Mouse (Mus musculus): ENCODE measurements around the gene E330021D16Rik. TPM values are rescaled to one million over a fixed set of nuclear protein-coding genes. Genes with fewer than 3 reads are reported as not detected.

Gene E330021D16Rik
- total RNA-seq, 2 experiments from 2014 or later: not detected

DNA sequence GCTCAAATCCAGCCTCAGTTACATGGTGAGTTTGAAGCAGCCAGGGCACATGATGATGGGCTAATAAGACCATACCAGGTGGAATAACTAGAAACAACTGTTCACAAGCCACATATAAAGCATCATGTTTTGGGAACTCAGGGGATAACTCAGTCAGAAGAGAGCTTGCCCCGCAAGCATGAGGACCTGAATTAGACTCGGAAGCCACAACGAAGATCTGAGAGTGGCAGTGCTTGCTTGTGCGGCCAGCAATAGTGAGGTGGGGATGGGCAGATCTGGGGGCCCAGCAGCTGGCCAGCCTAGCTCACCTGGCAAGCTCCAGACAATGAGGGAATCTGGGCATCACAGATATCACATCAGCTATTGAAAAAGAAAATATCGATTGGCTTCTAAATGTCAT lies 7.8 kb upstream of the E330021D16Rik start:
- no peak for ATAC-seq (replicated peaks; ENCODE audit: low FRiP score, low TSS enrichment, poor library complexity, severe bottlenecking)

DNA sequence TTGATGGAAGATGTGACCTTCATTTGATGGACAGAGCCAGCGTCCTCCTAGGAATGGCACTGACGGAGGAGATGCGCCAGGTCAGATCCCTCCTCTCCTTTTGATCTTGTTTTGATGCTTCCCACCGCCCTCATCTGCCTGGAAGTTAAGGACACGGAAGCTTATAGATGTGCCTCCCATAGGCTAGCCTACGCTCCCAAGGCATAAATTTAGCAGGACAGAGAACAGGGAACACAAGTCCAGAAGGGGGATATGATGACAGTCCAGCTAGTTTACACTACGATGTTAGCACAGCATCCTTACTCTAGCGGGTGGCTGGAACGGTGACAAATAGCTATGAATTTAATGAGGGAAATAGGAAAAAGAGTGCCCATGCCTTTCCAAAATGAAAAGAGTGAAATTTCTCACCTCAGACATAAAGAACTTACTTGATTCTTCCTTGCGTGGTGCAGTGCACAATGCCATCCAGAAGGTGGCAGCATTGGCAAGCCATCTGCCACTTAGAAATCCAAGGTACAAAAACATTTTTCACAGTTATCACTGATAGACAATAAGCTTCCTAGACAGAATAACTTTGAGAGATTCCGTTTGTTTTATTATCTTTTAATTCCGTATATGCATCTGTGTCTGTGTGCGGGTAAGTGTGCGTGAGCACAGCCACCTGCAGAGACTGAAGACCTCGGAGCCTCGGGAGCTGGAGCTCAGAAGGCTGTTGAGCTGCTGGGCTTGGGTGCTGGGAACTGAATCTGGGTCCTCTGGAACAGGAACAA lies 6.9 kb upstream of the E330021D16Rik start:
- ATAC-seq (replicated peaks; ENCODE audit: low FRiP score, low TSS enrichment, poor library complexity, severe bottlenecking): peak; percentile 64

DNA sequence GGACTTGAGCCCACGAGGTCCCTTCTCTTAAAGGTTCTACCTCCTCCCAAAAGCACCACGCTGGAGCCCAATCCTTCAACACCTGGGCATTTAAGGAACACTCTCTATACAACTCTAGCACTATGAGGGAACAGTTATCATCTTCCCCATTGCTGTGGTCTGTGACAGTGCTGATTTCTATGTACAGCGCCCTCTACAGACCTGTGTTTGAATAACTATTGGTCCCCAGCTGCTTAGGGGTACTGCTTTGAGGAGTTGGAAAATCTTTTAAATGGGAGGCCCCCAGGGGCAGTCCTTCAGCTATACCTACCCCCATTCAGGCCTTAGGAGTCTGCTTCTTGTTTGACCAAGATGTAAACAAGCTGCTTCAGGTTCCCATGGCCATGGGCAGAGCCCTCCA lies 5.7 kb upstream of the E330021D16Rik start:
- peak; percentile 48 for ATAC-seq (replicated peaks; ENCODE audit: low FRiP score, low TSS enrichment, poor library complexity, severe bottlenecking)

DNA sequence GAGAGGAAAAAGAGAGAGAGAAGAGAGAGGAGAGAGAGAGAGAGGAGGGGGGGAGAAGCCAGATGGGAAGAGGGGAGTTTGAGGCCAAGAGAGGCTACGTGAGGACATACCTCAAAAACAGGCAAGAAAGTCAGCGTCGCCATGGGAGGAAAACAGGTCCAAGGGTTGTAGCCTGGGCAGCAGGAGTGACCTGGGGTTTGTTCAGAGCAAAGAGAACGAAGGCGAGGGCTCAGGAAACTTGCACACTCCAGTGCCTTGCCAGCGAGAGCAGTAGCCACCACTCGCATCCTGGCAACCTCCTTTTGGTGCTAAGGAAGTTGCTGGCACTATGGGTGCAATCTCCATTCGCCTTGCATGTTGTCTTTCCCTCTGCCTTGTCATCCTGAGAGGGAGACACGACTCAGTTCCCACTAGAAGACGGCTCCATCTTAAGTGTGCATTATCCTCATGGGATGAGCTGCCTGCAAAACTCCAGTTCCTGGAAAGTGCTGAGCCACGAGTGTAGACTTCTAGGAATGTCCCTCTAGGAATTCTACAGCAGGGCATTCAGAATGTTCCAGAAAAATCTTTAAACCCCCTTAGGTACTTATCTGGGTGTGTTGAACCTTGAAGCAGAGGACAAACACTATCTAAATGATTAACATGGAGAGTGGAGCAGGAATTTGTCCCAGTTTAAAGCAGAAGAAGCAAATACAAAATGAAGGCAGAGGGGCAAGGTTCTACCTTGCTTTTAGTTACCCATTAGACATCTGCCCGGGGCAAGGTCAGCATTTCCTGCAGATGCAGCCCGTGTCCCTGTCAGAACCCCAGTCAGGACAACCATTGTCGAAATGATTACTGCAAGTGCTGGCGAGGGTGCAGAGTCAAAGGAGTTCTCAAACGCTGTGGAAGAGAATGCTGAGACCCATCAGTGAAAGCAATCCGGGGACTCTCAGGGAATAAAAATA lies 3.8 kb upstream of the E330021D16Rik start:
- no peak for ATAC-seq (replicated peaks; ENCODE audit: low FRiP score, low TSS enrichment, poor library complexity, severe bottlenecking)

DNA sequence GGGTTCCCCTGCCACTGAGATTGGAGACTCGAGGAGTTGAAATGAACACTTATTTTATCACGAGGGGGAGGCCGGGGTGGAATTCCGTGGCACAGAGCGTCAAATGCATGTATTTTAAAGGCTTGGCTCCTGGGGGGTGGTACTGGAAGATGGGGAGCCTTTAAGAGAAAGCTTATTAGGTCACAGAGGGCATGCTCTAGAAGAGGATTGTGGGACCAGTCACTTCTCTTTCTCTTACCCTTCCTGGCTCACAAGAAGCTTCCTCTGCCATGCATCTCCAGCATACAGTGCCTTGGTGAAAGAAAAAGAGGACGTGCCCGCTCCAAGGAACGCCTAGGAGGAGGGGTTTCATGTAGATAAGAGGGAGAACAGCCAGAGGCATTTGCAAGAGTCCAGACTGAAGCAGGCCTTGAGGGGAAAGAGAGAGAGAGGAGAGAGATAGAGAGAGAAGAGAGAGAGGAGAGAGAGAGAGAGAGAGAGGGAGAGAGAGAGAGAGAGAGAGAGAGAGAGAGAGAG lies 3.0 kb upstream of the E330021D16Rik start:
- 0 out of 2 replicates have a peak, but pooled peaks have one; percentile 40 for ATAC-seq (replicated peaks; ENCODE audit: low FRiP score, low TSS enrichment, poor library complexity, severe bottlenecking)

DNA sequence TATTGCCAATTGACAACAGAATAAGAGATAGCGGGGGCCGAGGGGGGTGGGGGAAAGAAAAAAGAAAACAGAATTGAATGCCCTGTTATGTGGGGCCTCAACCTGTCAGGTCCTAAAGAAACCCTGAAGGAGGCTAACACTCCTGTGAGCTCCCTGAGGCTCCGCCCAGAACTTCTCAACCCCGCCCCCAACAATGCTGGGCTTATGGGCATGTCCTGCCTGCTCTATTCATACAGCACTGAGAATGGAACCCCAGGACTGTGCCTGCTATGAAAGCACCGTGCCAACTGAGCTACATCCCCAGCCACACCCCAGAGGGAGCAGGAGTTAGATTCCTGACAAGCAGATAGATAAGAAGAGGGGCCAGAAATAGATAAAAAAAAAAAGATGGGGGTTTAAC lies 2.5 kb upstream of the E330021D16Rik start:
- 0 out of 2 replicates have a peak, but pooled peaks have one; percentile 43 for ATAC-seq (replicated peaks; ENCODE audit: low FRiP score, low TSS enrichment, poor library complexity, severe bottlenecking)

DNA sequence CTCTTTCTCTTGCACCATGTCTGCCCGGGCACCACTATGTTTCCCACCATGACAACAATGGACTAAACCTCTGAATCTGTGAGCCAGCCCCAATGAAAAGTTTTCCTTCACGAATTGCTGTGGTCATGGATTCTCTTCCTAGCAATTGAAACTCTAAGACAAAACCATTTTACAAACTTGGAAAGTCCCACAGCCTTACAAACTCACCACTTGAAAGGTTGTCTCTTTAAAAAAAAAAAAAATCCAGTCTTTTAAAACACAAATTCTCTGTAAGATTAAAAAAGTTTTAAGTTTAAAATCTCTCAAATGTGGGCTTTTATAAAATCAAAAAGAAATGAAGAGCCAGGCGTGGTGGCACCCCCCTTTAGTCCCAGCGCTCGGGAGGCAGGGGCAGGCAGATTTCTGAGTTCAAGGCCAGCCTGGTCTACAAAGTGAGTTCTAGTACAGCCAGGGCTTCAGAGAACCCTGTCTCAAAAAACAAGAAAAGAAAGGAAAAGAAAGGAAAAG lies 1.5 kb downstream of the E330021D16Rik start:
- no peak for ATAC-seq (replicated peaks; ENCODE audit: low FRiP score, low TSS enrichment, poor library complexity, severe bottlenecking)

DNA sequence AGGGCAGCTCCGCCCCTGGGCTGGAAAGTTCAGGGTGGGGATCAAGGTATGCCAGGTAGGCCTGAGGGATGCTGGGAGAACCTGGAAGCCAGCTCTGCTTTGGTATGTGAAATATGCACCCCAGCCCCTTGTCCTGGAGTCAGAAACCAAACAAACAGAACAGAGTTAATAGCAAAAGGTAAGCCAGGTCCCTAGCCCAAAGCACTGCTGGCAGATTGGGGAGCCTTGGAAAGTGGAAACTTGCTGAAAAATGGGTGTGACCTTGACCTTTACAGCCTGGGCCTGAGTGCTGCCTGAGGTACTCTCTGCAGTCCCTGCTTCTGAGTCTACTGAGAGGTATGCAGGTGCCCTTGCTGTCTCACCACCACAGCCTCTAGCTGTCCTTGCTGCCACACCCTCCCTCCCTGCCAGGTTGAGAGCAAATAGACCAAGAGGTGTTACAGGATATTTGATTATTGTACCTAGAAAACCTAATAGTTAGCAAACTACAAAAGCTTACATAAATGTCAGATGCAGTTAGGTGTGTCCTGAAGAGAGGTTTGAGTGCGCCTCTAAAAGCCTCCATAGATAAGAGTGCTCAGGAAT lies 7.7 kb downstream of the E330021D16Rik start:
- ATAC-seq (replicated peaks; ENCODE audit: low FRiP score, low TSS enrichment, poor library complexity, severe bottlenecking): no peak

DNA sequence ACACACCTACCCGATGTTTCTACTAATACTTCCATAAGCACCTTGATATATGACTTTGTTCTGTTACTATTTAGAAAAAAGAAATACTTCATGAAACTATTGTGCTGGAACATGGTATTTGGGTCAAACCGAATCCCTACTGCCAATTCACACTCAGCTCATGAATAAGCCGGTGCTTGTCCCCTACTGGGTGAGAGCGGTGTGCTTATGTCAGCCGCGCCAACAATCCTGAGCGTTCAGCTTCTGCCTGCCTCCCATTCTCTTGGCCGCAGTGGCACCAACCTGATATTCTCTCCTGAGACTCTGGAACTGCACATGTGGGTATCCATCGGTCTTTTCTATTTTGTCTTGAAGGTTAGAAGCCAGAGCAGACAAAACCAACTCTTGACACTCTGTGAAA lies 18.5 kb downstream of the E330021D16Rik start:
- ATAC-seq (replicated peaks; ENCODE audit: low FRiP score, low TSS enrichment, poor library complexity, severe bottlenecking): no peak

DNA sequence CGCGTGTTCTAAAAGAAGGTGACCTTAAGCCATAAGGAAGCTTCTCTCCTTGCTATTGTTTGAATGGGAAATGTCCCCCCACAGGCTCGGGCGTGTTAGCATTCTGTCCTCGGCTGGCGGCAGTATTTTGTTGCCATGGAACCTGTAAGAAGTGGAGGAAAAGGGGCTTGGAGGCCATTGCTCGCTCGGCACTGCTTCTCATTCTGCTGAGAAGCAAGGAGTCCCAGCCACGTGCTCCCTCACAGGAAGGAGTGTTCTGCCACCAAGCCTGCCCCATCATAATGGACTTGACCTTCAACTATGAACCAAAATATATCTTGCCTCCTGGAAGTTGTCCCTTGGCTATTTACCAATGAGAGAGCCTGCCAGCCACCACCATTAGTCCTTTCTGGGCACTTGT lies 25.1 kb downstream of the E330021D16Rik start:
- ATAC-seq (replicated peaks; ENCODE audit: low FRiP score, low TSS enrichment, poor library complexity, severe bottlenecking): no peak

DNA sequence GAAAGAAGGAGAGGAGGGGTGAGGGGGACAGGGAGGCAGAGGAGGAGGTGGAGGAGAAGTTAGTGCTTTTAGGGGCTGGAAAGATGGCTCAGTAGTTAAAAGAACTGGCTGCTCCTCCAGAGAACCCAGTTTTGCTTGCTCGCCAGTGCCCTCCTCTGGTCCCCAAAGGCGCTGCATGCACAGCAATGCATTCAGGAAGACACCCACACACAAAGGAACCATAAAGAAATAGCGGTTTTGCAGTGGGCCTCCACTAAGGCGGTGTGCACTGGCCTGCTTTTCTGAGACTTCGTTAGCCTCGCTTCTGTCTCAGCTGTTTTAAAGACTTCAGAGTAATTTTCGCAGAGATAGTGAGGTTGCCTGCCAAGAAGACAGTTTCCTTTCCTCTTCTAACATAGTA lies 30.1 kb downstream of the E330021D16Rik start:
- peak; percentile 56; the same call in 1 of the 2 replicates for ATAC-seq (replicated peaks; ENCODE audit: low FRiP score, low TSS enrichment, poor library complexity, severe bottlenecking)

DNA sequence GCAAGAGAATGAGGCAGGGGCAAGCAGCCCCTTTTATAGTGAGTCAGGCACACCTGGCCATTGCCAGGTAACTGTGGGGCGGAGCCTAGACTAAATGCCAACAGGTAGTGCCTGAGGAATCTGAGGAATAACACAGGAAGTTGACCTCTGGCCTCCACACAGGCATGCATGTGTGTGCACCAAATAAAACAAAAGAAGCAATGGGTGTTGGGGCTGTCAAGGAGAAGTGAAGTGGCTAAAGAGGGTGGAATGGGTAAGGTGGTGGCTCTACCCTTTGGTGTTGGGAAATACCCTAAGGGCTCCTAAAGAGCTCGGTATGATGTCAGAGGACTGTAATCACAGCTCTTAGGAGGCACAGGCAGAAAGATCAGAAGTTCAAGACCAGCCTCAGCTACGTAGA lies 32.2 kb downstream of the E330021D16Rik start:
- ATAC-seq (replicated peaks; ENCODE audit: low FRiP score, low TSS enrichment, poor library complexity, severe bottlenecking): no peak

DNA sequence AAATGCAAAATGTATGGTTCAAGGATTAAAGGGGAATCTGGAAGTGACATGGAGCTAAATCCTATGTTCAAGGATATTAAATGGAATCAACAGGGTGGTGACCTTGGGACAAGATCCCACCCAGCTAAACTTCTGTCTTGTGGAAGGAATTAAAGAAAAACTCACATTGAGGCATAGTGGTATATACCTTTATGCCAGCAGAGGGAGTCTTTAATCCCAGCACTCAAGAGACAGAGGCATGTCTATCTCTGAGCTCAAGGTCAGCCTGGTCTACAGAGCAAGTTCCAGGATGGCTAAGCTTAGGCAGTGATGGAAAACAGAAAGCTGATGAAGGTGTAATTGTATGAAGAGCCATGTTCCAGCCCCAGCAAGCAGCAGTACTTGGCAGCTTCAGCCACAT lies 39.3 kb downstream of the E330021D16Rik start:
- ATAC-seq (replicated peaks; ENCODE audit: low FRiP score, low TSS enrichment, poor library complexity, severe bottlenecking): 0 out of 2 replicates have a peak, but pooled peaks have one; percentile 55

DNA sequence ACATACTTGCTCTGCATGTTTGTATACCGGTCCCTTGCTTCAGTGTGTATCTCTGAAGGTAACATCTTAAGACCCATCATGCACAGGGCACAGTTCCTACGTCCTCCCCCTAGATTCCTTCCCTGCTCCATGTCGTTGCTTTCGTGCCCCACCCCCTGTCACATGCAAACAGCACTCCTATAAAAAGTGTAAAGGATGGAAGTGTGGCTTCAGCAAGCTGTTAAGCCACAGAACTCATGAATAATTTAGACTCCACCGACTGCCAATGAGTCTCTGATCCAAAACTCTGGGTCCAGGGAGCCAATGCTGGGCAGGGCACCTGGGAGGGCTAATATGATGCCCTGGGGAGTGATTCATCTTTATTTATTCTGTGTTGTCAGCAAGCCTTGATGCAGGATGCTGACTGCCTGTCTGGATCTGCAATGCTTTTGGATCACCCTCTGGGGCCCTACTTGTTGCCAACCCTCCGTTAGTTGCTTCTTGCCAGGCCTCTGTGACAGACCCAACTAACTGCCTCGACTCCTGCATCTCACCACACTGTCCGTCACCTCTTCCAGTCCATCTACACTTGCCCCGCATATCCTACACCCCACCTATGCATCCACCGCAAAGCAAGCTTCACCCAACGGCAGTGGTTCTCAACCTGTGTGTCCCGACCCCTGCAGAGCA lies 50.8 kb downstream of the E330021D16Rik start:
- ATAC-seq (replicated peaks; ENCODE audit: low FRiP score, low TSS enrichment, poor library complexity, severe bottlenecking): no peak

DNA sequence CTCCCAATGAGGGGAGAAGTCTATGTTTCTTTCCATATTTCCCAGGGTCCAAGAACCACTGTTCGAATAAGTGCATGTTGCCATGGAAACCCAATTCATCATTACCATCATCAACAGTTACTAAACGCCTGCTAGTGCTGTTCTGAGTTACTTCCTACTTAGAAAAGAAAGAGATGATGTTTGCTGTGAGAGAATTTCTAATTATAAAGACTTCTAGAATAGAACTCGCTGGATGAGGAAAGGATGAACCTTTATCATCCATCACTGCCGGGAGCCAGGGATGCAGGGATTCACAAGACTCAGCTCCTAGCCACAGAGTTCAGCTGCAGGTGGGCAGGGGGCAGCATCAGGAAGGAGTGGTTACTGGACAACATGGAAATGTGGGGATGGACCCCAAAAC lies 51.4 kb downstream of the E330021D16Rik start:
- no peak for ATAC-seq (replicated peaks; ENCODE audit: low FRiP score, low TSS enrichment, poor library complexity, severe bottlenecking)

DNA sequence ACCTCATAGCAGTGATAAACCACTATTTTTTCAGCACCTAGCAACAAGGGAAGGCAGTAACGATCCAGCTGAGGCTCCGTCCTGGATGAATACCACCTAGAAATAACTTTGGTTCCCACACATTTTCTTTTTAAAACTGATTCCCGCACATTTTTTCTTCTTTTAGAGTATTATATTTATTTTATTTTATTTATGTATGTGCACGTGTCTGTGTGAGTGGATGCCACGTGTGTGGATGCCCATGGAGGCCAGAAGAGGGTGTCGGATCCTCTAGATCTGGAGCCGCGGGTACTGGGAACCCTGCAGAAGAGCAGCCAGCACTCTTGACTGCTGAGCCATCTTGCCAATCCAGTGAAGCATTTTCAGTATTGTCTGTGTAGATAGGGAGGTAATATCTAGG lies 52.1 kb downstream of the E330021D16Rik start:
- no peak for ATAC-seq (replicated peaks; ENCODE audit: low FRiP score, low TSS enrichment, poor library complexity, severe bottlenecking)

DNA sequence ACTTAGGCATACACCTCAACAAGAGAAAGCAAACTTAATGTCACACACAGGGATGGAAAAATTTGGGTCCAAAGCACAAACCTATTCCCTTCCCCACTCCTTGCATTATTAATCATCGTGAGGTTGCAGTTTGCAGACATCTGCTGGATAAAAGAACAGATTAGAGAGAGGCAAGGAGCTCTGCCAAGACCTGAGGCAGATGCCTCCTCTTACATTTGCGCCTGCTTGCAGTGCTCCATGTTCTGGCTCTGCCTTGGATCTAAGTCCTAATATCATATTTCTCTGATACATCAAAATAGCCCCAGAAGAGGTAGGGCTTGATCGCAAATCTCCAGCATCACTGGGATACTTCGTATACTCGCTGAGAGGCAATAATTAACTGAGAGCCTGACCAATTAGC lies 56.9 kb downstream of the E330021D16Rik start:
- no peak for ATAC-seq (replicated peaks; ENCODE audit: low FRiP score, low TSS enrichment, poor library complexity, severe bottlenecking)

DNA sequence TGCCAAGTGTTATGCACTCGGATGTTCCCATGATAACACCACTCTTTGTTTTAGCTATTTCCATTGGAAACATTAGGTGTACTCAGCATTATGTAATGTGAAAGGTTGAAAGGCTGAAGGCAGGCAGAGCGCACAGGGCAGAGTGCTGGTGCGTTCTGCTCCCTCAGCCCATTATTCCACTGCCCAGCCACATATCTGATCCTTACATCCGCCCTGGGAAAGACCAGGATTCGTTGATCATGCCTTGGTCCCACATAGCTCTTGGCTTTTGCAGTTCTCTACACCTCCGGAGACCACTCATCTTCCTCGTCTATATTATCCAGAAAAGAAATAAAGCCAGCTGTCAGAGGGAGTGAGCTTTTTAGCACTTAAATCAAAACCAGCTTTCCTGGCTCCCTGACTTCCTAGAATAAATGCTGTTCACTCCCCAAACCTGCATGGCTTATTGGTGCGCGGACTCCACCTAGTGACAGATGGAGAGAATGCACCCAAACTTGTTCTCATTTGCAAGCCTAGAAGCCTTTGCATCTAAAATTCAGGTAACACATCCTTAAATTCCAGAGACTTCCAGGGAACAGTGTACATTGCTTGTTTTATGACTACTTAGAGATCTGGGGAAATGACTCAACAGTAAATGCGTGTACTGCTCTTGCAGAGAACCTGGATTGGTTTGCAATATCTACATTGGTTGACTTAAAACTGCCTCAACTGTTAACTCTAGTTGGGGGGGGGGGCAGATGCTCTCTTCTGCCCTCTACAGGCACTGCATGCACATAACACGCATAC lies 61.8 kb downstream of the E330021D16Rik start:
- ATAC-seq (replicated peaks; ENCODE audit: low FRiP score, low TSS enrichment, poor library complexity, severe bottlenecking): peak; percentile 31; the same call in 1 of the 2 replicates
